Mouse (Mus musculus) heart, embryonic 14.5 days (tissue): ENCODE data around the gene Ivd. TPM values are rescaled to one million over a fixed set of nuclear protein-coding genes. Genes with fewer than 3 reads are reported as not detected.

Source experiments
- ATAC-seq: fragments of 200-750 bp; cut with Nextera tagmentation; 2 replicates; pipeline ENCODE4 v1.8.0; 2017; ENCODE audit warnings: low read depth, moderate TSS enrichment; ENCODE audit not compliant: insufficient number of reproducible peaks, insufficient read depth, low FRiP score
- H3K27ac ChIP-seq, 2 experiments: fragments of 200-500 bp in 1 of 2; fragments of 300-500 bp in 1 of 2; sonication (generic) in 1 of 2; replicated peaks in 1 of 2; 2 replicates each; pipeline ENCODE4 v1.5.1; 2012 to 2014; ENCODE audit warnings: low read depth in 2 of 2, low read length in 2 of 2, control low read depth in 1 of 2, mild to moderate bottlenecking in 1 of 2, mixed read lengths in 1 of 2; ENCODE audit not compliant: control insufficient read depth in 1 of 2, insufficient read depth in 1 of 2
- H3K27me3 ChIP-seq: fragments of 300-500 bp; sonication (generic); 2 replicates; pipeline ENCODE4 v1.6.1; 2014; ENCODE audit warnings: mild to moderate bottlenecking, low read length, control low read depth; ENCODE audit not compliant: control insufficient read depth, insufficient read depth
- H3K36me3 ChIP-seq: fragments of 300-500 bp; sonication (generic); 2 replicates; pipeline ENCODE4 v1.6.1; 2014; ENCODE audit warnings: mild to moderate bottlenecking, control low read depth, low read length, mixed read lengths; ENCODE audit not compliant: control insufficient read depth, insufficient read depth
- H3K4me1 ChIP-seq, 2 experiments: fragments of 200-500 bp in 1 of 2; fragments of 300-500 bp in 1 of 2; sonication (generic) in 1 of 2; 2 replicates each; pipeline ENCODE4 v1.6.1; 2012 to 2014; ENCODE audit warnings: low read length in 2 of 2, control low read depth in 1 of 2, mixed read lengths in 1 of 2; ENCODE audit not compliant: control insufficient read depth in 2 of 2, insufficient read depth in 2 of 2
- H3K4me2 ChIP-seq: fragments of 300-500 bp; sonication (generic); 2 replicates; pipeline ENCODE4 v1.6.1; 2014; ENCODE audit warnings: mild to moderate bottlenecking, low read length
- H3K4me3 ChIP-seq, 2 experiments: fragments of 200-500 bp in 1 of 2; fragments of 300-500 bp in 1 of 2; sonication (generic) in 1 of 2; 2 replicates each; pipeline ENCODE4 v1.5.1; 2012 to 2014; ENCODE audit warnings: low read length in 2 of 2, mild to moderate bottlenecking in 2 of 2, control low read depth in 1 of 2, low read depth in 1 of 2, moderate library complexity in 1 of 2; ENCODE audit not compliant: control insufficient read depth in 1 of 2, insufficient read depth in 1 of 2
- H3K9ac ChIP-seq: fragments of 300-500 bp; sonication (generic); 2 replicates; pipeline ENCODE4 v1.6.1; 2014; ENCODE audit warnings: mild to moderate bottlenecking, low read length
- H3K9me3 ChIP-seq: fragments of 300-500 bp; sonication (generic); 2 replicates; pipeline ENCODE4 v1.6.1; 2016; ENCODE audit warnings: low read length, control low read depth; ENCODE audit not compliant: control insufficient read depth
- WGBS: fragments of 180-500 bp; shearing (Covaris S2); extraction: QIAGEN DNeasy Blood & Tissue Kit; methylation state at CpG from one replicate; pipeline ENCODE4 v1.1.7; 2014; 5-methylcytosine and 5-hydroxymethylcytosine counted together
- polyA plus RNA-seq: library from polyadenylated mRNA; unstranded; fragments of >200 nt; fragmentation: Nextera tagmentation; extraction: Ambion mirVana; gene quantifications from 2 replicates; pipeline ENCODE4 v1.2.1, GENCODE M21; 2014

Gene Ivd
- polyA plus RNA-seq, result 70.6 and 75.6 TPM in 2 replicates

GRCm38 (mm10) chr2:118861454-118862339 is at the start of gene Ivd:
Gene Ivd, plus strand, starts transcription at chr2:118861954.
- Histone ChIP-seq H3K9me3 (no peaks in the 10 kb centered on the region), H3K27ac (peak within 1 kb of the TSS; percentile 17 to 41; a peak in 2 of 4 replicates), H3K27me3 (no peaks in the 10 kb centered on the region), H3K4me2 (peak within 1 kb of the TSS; percentile 69), H3K9ac (peak within 1 kb of the TSS; percentile 68), H3K4me1 (peaks cover 0 to 14% of the 10 kb centered on the region in 2 experiments; a peak in 3 of 4 replicates), H3K36me3 (no peaks in the 10 kb centered on the region), H3K4me3 (peak within 1 kb of the TSS; percentile 53 to 70)
- peak; percentile 97 for ATAC-seq
- WGBS, result under 1% methylated on average over 34 of the region's 34 CpGs

- H3K9ac ChIP-seq, result no peak overlapping the region
- no peaks in the 10 kb centered on the region for H3K27me3 ChIP-seq
- H3K27ac ChIP-seq, result no peak overlapping the region
- H3K36me3 ChIP-seq, result peaks cover 16% of the 10 kb centered on the region
- WGBS, result 92% methylated on average over 1 of the region's 1 CpGs
- H3K4me1 ChIP-seq, result peaks cover 5 to 16% of the 10 kb centered on the region in 2 experiments; a peak in 3 of 4 replicates
- no peak overlapping the region for H3K4me3 ChIP-seq
- no peak for ATAC-seq
- no peak overlapping the region for H3K4me2 ChIP-seq
- H3K9me3 ChIP-seq, result no peaks in the 10 kb centered on the region
Measured at GRCm38 (mm10) chr2:118812724-118813123, 49.0 kb upstream of the Ivd start.

- peaks cover 31% of the 10 kb centered on the region for H3K36me3 ChIP-seq
- no peaks in the 10 kb centered on the region for H3K9me3 ChIP-seq
- peak within 1 kb of the TSS in 1 of 2 experiments; percentile 56; a peak in 3 of 4 replicates for H3K27ac ChIP-seq
- no peaks in the 10 kb centered on the region for H3K27me3 ChIP-seq
- peak within 1 kb of the TSS; percentile 70 for H3K4me3 ChIP-seq
- peaks cover 5 to 16% of the 10 kb centered on the region in 2 experiments; a peak in 3 of 4 replicates for H3K4me1 ChIP-seq
- peak; percentile 80 for ATAC-seq
- H3K9ac ChIP-seq, result peak within 1 kb of the TSS; percentile 81
- H3K4me2 ChIP-seq, result peak within 1 kb of the TSS; percentile 65
- under 1% methylated on average over 49 of the region's 49 CpGs for WGBS
Measured at GRCm38 (mm10) chr2:118813981-118814836, 47.5 kb upstream of the Ivd start, which contains the start of gene Knstrn. Gene Knstrn, plus strand, starts transcription at chr2:118814003.

GRCm38 (mm10) chr2:118822800-118823199 is 39.0 kb upstream of the Ivd start:
- Histone ChIP-seq H3K4me2 (no peak overlapping the region), H3K9me3 (no peaks in the 10 kb centered on the region), H3K36me3 (peaks cover 81% of the 10 kb centered on the region), H3K4me3 (no peak overlapping the region), H3K9ac (no peak overlapping the region), H3K4me1 (no peaks in the 10 kb centered on the region), H3K27ac (no peak overlapping the region), H3K27me3 (no peaks in the 10 kb centered on the region)
- ATAC-seq, result no peak
- WGBS, result 85% methylated on average over 5 of the region's 5 CpGs

- H3K9ac ChIP-seq, result no peak overlapping the region
- H3K4me2 ChIP-seq, result no peak overlapping the region
- no peaks in the 10 kb centered on the region for H3K27me3 ChIP-seq
- H3K27ac ChIP-seq, result no peak overlapping the region
- no peaks in the 10 kb centered on the region for H3K4me1 ChIP-seq
- H3K4me3 ChIP-seq, result no peak overlapping the region
- peaks cover 81% of the 10 kb centered on the region for H3K36me3 ChIP-seq
- 95% methylated on average over 4 of the region's 4 CpGs for WGBS
- no peak for ATAC-seq
- H3K9me3 ChIP-seq, result no peaks in the 10 kb centered on the region
Measured at GRCm38 (mm10) chr2:118824396-118824795, 37.4 kb upstream of the Ivd start.

- 90% methylated on average over 5 of the region's 5 CpGs for WGBS
- no peaks in the 10 kb centered on the region for H3K4me1 ChIP-seq
- no peak overlapping the region for H3K4me2 ChIP-seq
- H3K4me3 ChIP-seq, result no peak overlapping the region
- H3K27me3 ChIP-seq, result no peaks in the 10 kb centered on the region
- no peaks in the 10 kb centered on the region for H3K9me3 ChIP-seq
- ATAC-seq, result no peak
- H3K27ac ChIP-seq, result no peak overlapping the region
- no peak overlapping the region for H3K9ac ChIP-seq
- H3K36me3 ChIP-seq, result peaks cover 98% of the 10 kb centered on the region
Measured at GRCm38 (mm10) chr2:118829096-118829495, 32.7 kb upstream of the Ivd start.

GRCm38 (mm10) chr2:118834061-118834460 is 27.7 kb upstream of the Ivd start:
- no peak overlapping the region for H3K4me3 ChIP-seq
- H3K36me3 ChIP-seq, result peaks cover 68% of the 10 kb centered on the region
- H3K9me3 ChIP-seq, result no peaks in the 10 kb centered on the region
- no peak overlapping the region for H3K9ac ChIP-seq
- WGBS, result 92% methylated on average over 6 of the region's 6 CpGs
- ATAC-seq, result no peak
- H3K4me1 ChIP-seq, result peaks cover 4 to 9% of the 10 kb centered on the region in 2 experiments; a peak in 2 of 4 replicates
- H3K27ac ChIP-seq, result no peak overlapping the region
- no peaks in the 10 kb centered on the region for H3K27me3 ChIP-seq
- H3K4me2 ChIP-seq, result no peak overlapping the region
